Mouse (Mus musculus) kidney, postnatal 14 days (tissue): ENCODE data around the gene Nupr1l.

Experiments used
- DNase-seq: peaks from one replicate; pipeline ENCODE4 v3.0.0; 2022; ENCODE audit warnings: mixed read lengths

Gene Nupr1l

GRCm38 (mm10) chr5:129918065-129918651, 9.8 kb downstream of the Nupr1l start:
- no peak for DNase-seq

GRCm38 (mm10) chr5:129918752-129919151, 10.4 kb downstream of the Nupr1l start:
- DNase-seq, result no peak

- DNase-seq, result no peak
Measured at GRCm38 (mm10) chr5:129919320-129919719, 11.0 kb downstream of the Nupr1l start.

GRCm38 (mm10) chr5:129921972-129922371, 13.6 kb downstream of the Nupr1l start:
- no peak for DNase-seq

GRCm38 (mm10) chr5:129924820-129925452, 16.6 kb downstream of the Nupr1l start:
- peak; percentile 37 for DNase-seq

- DNase-seq, result peak; percentile 33
Measured at GRCm38 (mm10) chr5:129925933-129926332, 17.6 kb downstream of the Nupr1l start.

- DNase-seq, result peak; percentile 73
Measured at GRCm38 (mm10) chr5:129929924-129930855, 21.9 kb downstream of the Nupr1l start.

- DNase-seq, result no peak
Measured at GRCm38 (mm10) chr5:129936941-129937340, 28.6 kb downstream of the Nupr1l start.

- DNase-seq, result no peak
Measured at GRCm38 (mm10) chr5:129940281-129940680, 31.9 kb downstream of the Nupr1l start.

GRCm38 (mm10) chr5:129940736-129941494, 32.6 kb downstream of the Nupr1l start:
- DNase-seq, result no peak

- DNase-seq, result peak; percentile 99
Measured at GRCm38 (mm10) chr5:129941495-129942045, 33.2 kb downstream of the Nupr1l start, which contains the start of gene Vkorc1l1. Gene Vkorc1l1 (plus strand): TSS chr5:129941970.

- DNase-seq, result peak; percentile 51
Measured at GRCm38 (mm10) chr5:129942073-129942939, 34.0 kb downstream of the Nupr1l start.

- DNase-seq, result no peak
Measured at GRCm38 (mm10) chr5:129943402-129943801, 35.1 kb downstream of the Nupr1l start.

GRCm38 (mm10) chr5:129947528-129948033, 39.2 kb downstream of the Nupr1l start:
- DNase-seq, result no peak

GRCm38 (mm10) chr5:129952143-129952542, 43.8 kb downstream of the Nupr1l start:
- DNase-seq, result no peak

- peak; percentile 12 for DNase-seq
Measured at GRCm38 (mm10) chr5:129954473-129955254, 46.3 kb downstream of the Nupr1l start.

- DNase-seq, result no peak
Measured at GRCm38 (mm10) chr5:129955792-129956191, 47.5 kb downstream of the Nupr1l start.

GRCm38 (mm10) chr5:129963224-129963623, 54.9 kb downstream of the Nupr1l start:
- no peak for DNase-seq
